Mouse (Mus musculus): ENCODE measurements at regions not wholly inside any gene's neighbourhood (a gene's known extent, or its start where the extent isn't known, plus 50 kb on each side); places are given as distances from the start of the nearest gene placed in this dataset.

DNA sequence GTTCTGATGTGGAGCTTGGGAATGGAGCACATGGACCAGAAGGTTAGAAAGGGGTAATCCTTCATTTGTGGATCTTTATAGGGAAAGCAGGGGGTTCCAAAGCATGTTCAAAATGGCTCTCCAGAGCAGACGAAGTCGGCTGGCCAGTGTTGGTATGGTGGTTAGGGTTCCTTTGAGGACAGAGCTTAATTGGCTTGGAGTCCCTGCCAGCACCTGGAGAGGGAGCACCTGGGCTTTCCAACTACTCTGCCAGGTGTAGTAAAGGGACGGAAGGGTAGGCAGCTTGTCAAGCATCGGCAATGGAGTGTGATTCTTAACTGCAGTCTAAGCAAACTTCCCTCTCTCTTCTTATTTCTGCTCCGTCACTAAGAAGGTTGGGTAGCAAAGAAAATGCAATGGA is 438.5 kb downstream of the Bckdhb start:
- TF ChIP-seq POLR2A (IDR thresholded peaks at IDR 0.05; ENCODE audit: low read depth, low read length): no peak
- no peak for TF ChIP-seq CTCF (IDR thresholded peaks at IDR 0.05; ENCODE audit: extremely low read depth, insufficient read length, insufficient replicate concordance, low read depth, low read length)

All from small intestine, adult 2 months (tissue).